Comparison of ENCODE assay signal across 14 mouse cellular contexts in the genomic region with DNA sequence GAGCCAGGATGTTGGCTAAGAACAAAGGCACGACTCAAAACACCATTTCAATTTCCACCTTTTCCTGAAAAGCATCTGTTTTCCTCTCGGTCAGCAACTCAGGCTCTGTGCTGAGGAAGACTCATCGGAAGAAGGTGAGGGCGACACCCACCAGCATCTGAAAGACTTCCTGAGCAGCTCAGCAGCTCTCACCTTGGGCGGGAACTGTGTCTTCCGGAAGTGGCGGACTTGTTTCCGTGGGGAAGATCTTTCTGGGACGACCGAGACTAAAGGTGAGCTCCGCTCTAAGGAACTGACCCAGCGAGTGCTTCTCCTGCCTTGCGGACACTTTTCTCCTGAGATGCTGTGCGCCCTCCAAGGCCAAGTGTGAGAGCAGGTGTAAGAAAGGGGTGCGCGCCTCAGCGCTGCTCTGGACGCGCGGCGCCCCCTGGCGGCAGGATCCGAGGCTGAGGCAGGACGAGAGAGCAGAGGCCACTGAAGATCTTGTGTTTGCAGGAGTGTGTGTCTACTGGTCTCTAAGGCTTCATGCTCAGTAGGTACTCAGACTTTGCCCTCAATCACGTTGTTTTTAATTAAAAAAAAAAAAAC. TPM values are rescaled to one million over a fixed set of nuclear protein-coding genes. Genes with fewer than 3 reads are reported as not detected.
DNase-seq lines count a peak whose midpoint lies in the region; ATAC-seq and TF ChIP-seq lines count a peak whose summit lies in the region.
"Not testable (repeated sequence)": the region's sequence is repeated elsewhere in the genome, so short reads cannot be mapped to it uniquely, and the experiment has no call there.
"Had no signal": no experiment of that assay in that cellular context is flagged by ENCODE, and none has a peak within 500 bp of the region (broad histone marks: within the 10 kb centered on the region; RNA-seq: fewer than 3 reads in every experiment).

No protein-coding gene starts in this region.

- not testable (repeated sequence) for H3K4me2 ChIP-seq in midbrain, postnatal 0 days (ENCODE audit: low read depth, low read length, poor library complexity, severe bottlenecking)

- not testable (repeated sequence) for ATAC-seq in midbrain, postnatal 0 days (ENCODE audit: low FRiP score)

- not testable (repeated sequence) for H3K9me3 ChIP-seq in midbrain, postnatal 0 days (ENCODE audit: low read length)

- TF ChIP-seq POLR2A in liver, adult 2 months (IDR thresholded peaks at IDR 0.05; ENCODE audit: extremely low read depth, insufficient read depth, low read length), result not testable (repeated sequence)

- H3K27ac ChIP-seq in gastrocnemius, adult 2 months; liver, adult 2 months (replicated peaks; ENCODE audit: insufficient read depth, low read depth, low read length); midbrain, postnatal 0 days (ENCODE audit: low read depth, low read length): not testable (repeated sequence)

- not testable (repeated sequence) for H3K4me1 ChIP-seq in liver, adult 2 months (ENCODE audit: control insufficient read depth, insufficient read depth, low read length); midbrain, postnatal 0 days (ENCODE audit: insufficient read depth, low read length)

- not testable (repeated sequence) for H3K79me2 ChIP-seq in liver, adult 2 months (ENCODE audit: control insufficient read depth, insufficient read depth, low read length)

- not testable (repeated sequence) for H3K36me3 ChIP-seq in liver, adult 2 months (ENCODE audit: control insufficient read depth, insufficient read depth, low read length); midbrain, postnatal 0 days (ENCODE audit: insufficient read depth, low read length)

- peak; percentile 62 for TF ChIP-seq CTCF in gastrocnemius, adult 2 months (IDR thresholded peaks at IDR 0.05)
- TF ChIP-seq CTCF in liver, adult 2 months (IDR thresholded peaks at IDR 0.05; ENCODE audit: low read depth, low read length), result peak; percentile 68
- TF ChIP-seq CTCF in midbrain, postnatal 0 days (IDR thresholded peaks at IDR 0.05), result peak; percentile 55

- H3K27me3 ChIP-seq in liver, adult 2 months (ENCODE audit: control insufficient read depth, insufficient read depth, low read length); midbrain, postnatal 0 days (ENCODE audit: insufficient read depth, low read length): not testable (repeated sequence)

- intact Hi-C loops in gastrocnemius, adult 2 months (cut with DNase I), result loop anchor here (5.0 kb wide), 1 partner anchor 58 kb away; no protein-coding TSS in a partner anchor

- H3K4me3 ChIP-seq in gastrocnemius, adult 2 months; liver, adult 2 months (ENCODE audit: insufficient read depth, low read depth, low read length); midbrain, postnatal 0 days (ENCODE audit: low read depth, low read length): not testable (repeated sequence)

- peak; percentile 36 to 42 for DNase-seq in B cell, adult 2 months
- peak; percentile 78 for DNase-seq in ZHBTc4 (ENCODE audit: low read depth, low spot score)
- DNase-seq in cerebellum, adult 9-10 months, result peak; percentile 47
- DNase-seq in gastrocnemius, adult 2 months, result peak; percentile 41
- DNase-seq in kidney, adult 18-20 months, result peak; percentile 58
- DNase-seq in liver, adult 2 months (ENCODE audit: extremely low read depth, low read depth, low spot score), result peak; percentile 24
- DNase-seq in midbrain, postnatal 0 days (ENCODE audit: low spot score), result not testable (repeated sequence)
- DNase-seq in thymus, postnatal 14 days, result peak; percentile 28

- 67% methylated on average over 25 of the region's 25 CpGs for WGBS in liver, adult 2 months
- WGBS in midbrain, postnatal 0 days, result 76% methylated on average over 25 of the region's 25 CpGs

- not testable (repeated sequence) for H3K9ac ChIP-seq in liver, adult 2 months (ENCODE audit: low read depth, low read length); midbrain, postnatal 0 days (replicated peaks; ENCODE audit: low read length, poor library complexity, severe bottlenecking)

RNA-seq across cellular contexts. Expression of a gene that starts 9.5 kb away (rescaled TPM):
- total RNA-seq in gastrocnemius, adult 2 months (2021), result under 1 TPM; 0.15 to 0.28 TPM
- total RNA-seq in liver, adult 2 months (2014; rRNA removed), result 4.4 and 4.5 TPM in 2 replicates
- 2.9 and 3.5 TPM in 2 replicates for polyA plus RNA-seq in liver, adult 2 months (2012; rRNA removed)
- 4.9 and 6.2 TPM in 2 replicates for total RNA-seq in midbrain, postnatal 0 days (2014; rRNA removed)
- 5.6 and 6.4 TPM in 2 replicates for polyA plus RNA-seq in midbrain, postnatal 0 days (2015; fragmentation: Nextera tagmentation; extraction: Ambion mirVana)

RNA-seq across cellular contexts. Expression of a gene that starts 16.5 kb away (rescaled TPM):
- total RNA-seq in gastrocnemius, adult 2 months (2021), result 10 to 100 TPM; 17.0 to 18.7 TPM
- total RNA-seq in liver, adult 2 months (2014; rRNA removed), result 159 and 170 TPM in 2 replicates
- 93.1 and 100 TPM in 2 replicates for polyA plus RNA-seq in liver, adult 2 months (2012; rRNA removed)
- total RNA-seq in midbrain, postnatal 0 days (2014; rRNA removed), result 43.7 and 44.3 TPM in 2 replicates
- polyA plus RNA-seq in midbrain, postnatal 0 days (2015; fragmentation: Nextera tagmentation; extraction: Ambion mirVana), result 51.7 and 61.5 TPM in 2 replicates

RNA-seq across cellular contexts. Expression of a gene that starts 20.3 kb away (rescaled TPM):
- total RNA-seq in gastrocnemius, adult 2 months (2021), result 1 to 10 TPM in 1 of 2 experiments, under 1 TPM in 1; 0.97 to 2.2 TPM
- 328 and 390 TPM in 2 replicates for total RNA-seq in liver, adult 2 months (2014; rRNA removed)
- polyA plus RNA-seq in liver, adult 2 months (2012; rRNA removed), result 627 and 681 TPM in 2 replicates
- total RNA-seq in midbrain, postnatal 0 days (2014; rRNA removed), result 9.3 and 11.2 TPM in 2 replicates
- 19.8 and 19.9 TPM in 2 replicates for polyA plus RNA-seq in midbrain, postnatal 0 days (2015; fragmentation: Nextera tagmentation; extraction: Ambion mirVana)

RNA-seq across cellular contexts. Expression of a gene that starts 26.2 kb away (rescaled TPM):
- total RNA-seq in gastrocnemius, adult 2 months (2021), result not detected
- 524 and 612 TPM in 2 replicates for total RNA-seq in liver, adult 2 months (2014; rRNA removed)
- 256 and 307 TPM in 2 replicates for polyA plus RNA-seq in liver, adult 2 months (2012; rRNA removed)
- not detected in 2 replicates for total RNA-seq in midbrain, postnatal 0 days (2014; rRNA removed)
- polyA plus RNA-seq in midbrain, postnatal 0 days (2015; fragmentation: Nextera tagmentation; extraction: Ambion mirVana), result 0.06 TPM in 1 of 2 replicates, not detected in the other
- total RNA-seq: heart, postnatal 10 days had no signal
- polyA plus RNA-seq: forebrain, embryonic 11.5 days; intestine, embryonic 16.5 days; liver, embryonic 11.5 days; midbrain, embryonic 11.5 days; neural tube, embryonic 14.5 days had no signal

Comparison
In these comparisons a context has a peak if more than half of its experiments do, and no peak if none do; other contexts are left out.
1. RNA of a gene that starts 20.3 kb away (total RNA-seq): 328 to 390 TPM in liver, adult 2 months; 9.3 to 11.2 TPM in midbrain, postnatal 0 days and 0.97 to 2.2 TPM in gastrocnemius, adult 2 months; every median in the first group is over 10 times any median in the second.
2. Peak in every context shown above with its lines, with median percentiles within 50 percentile points of each other: CTCF ChIP-seq.